Mouse (Mus musculus) heart, embryonic 14.5 days (tissue): ENCODE measurements around the gene Mlh1. TPM values are rescaled to one million over a fixed set of nuclear protein-coding genes. Genes with fewer than 3 reads are reported as not detected.

ENCODE experiments used
- ATAC-seq: fragments of 200-750 bp; cut with Nextera tagmentation; 2 replicates; pipeline ENCODE4 v1.8.0; 2017; ENCODE audit warnings: low read depth, moderate TSS enrichment; ENCODE audit not compliant: insufficient number of reproducible peaks, insufficient read depth, low FRiP score
- H3K27ac ChIP-seq, 2 experiments: fragments of 200-500 bp in 1 of 2; fragments of 300-500 bp in 1 of 2; sonication (generic) in 1 of 2; replicated peaks in 1 of 2; 2 replicates each; pipeline ENCODE4 v1.5.1; 2012 to 2014; ENCODE audit warnings: low read depth in 2 of 2, low read length in 2 of 2, control low read depth in 1 of 2, mild to moderate bottlenecking in 1 of 2, mixed read lengths in 1 of 2; ENCODE audit not compliant: control insufficient read depth in 1 of 2, insufficient read depth in 1 of 2
- H3K27me3 ChIP-seq: fragments of 300-500 bp; sonication (generic); 2 replicates; pipeline ENCODE4 v1.6.1; 2014; ENCODE audit warnings: mild to moderate bottlenecking, low read length, control low read depth; ENCODE audit not compliant: control insufficient read depth, insufficient read depth
- H3K36me3 ChIP-seq: fragments of 300-500 bp; sonication (generic); 2 replicates; pipeline ENCODE4 v1.6.1; 2014; ENCODE audit warnings: mild to moderate bottlenecking, control low read depth, low read length, mixed read lengths; ENCODE audit not compliant: control insufficient read depth, insufficient read depth
- H3K4me1 ChIP-seq, 2 experiments: fragments of 200-500 bp in 1 of 2; fragments of 300-500 bp in 1 of 2; sonication (generic) in 1 of 2; 2 replicates each; pipeline ENCODE4 v1.6.1; 2012 to 2014; ENCODE audit warnings: low read length in 2 of 2, control low read depth in 1 of 2, mixed read lengths in 1 of 2; ENCODE audit not compliant: control insufficient read depth in 2 of 2, insufficient read depth in 2 of 2
- H3K4me2 ChIP-seq: fragments of 300-500 bp; sonication (generic); 2 replicates; pipeline ENCODE4 v1.6.1; 2014; ENCODE audit warnings: mild to moderate bottlenecking, low read length
- H3K4me3 ChIP-seq, 2 experiments: fragments of 200-500 bp in 1 of 2; fragments of 300-500 bp in 1 of 2; sonication (generic) in 1 of 2; 2 replicates each; pipeline ENCODE4 v1.5.1; 2012 to 2014; ENCODE audit warnings: low read length in 2 of 2, mild to moderate bottlenecking in 2 of 2, control low read depth in 1 of 2, low read depth in 1 of 2, moderate library complexity in 1 of 2; ENCODE audit not compliant: control insufficient read depth in 1 of 2, insufficient read depth in 1 of 2
- H3K9ac ChIP-seq: fragments of 300-500 bp; sonication (generic); 2 replicates; pipeline ENCODE4 v1.6.1; 2014; ENCODE audit warnings: mild to moderate bottlenecking, low read length
- H3K9me3 ChIP-seq: fragments of 300-500 bp; sonication (generic); 2 replicates; pipeline ENCODE4 v1.6.1; 2016; ENCODE audit warnings: low read length, control low read depth; ENCODE audit not compliant: control insufficient read depth
- WGBS: fragments of 180-500 bp; shearing (Covaris S2); extraction: QIAGEN DNeasy Blood & Tissue Kit; methylation state at CpG from one replicate; pipeline ENCODE4 v1.1.7; 2014; 5-methylcytosine and 5-hydroxymethylcytosine counted together
- polyA plus RNA-seq: library from polyadenylated mRNA; unstranded; fragments of >200 nt; fragmentation: Nextera tagmentation; extraction: Ambion mirVana; gene quantifications from 2 replicates; pipeline ENCODE4 v1.2.1, GENCODE M21; 2014

Gene Mlh1
- polyA plus RNA-seq, 1 experiment from 2014 or later = 34.1 TPM

DNA sequence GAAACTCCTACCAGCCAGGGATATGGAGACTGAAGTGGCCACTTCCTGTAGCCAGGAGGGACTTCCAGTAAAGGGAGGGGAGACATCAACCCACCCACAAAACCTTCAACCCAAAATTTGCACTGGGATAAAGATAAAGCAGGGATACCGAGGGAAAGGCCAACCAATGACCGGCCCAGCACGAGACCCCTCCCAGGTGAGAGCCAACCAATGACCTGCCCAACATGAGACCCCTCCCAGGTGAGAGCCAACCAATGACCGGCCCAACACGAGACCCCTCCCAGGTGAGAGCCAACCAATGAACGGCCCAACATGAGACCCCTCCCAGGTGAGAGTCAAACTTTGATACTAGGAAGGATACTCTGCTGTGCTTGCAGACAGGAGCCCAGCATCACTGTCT lies 23.3 kb upstream of the Mlh1 start:
- Histone ChIP-seq H3K27ac (no peak overlapping the region), H3K4me3 (no peak overlapping the region), H3K4me1 (no peaks in the 10 kb centered on the region), H3K36me3 (no peaks in the 10 kb centered on the region), H3K27me3 (no peaks in the 10 kb centered on the region), H3K9me3 (no peaks in the 10 kb centered on the region), H3K9ac (no peak overlapping the region), H3K4me2 (no peak overlapping the region)
- 88% methylated on average over 6 of the region's 6 CpGs for WGBS
- no peak for ATAC-seq

- WGBS = 80% methylated on average over 4 of the region's 4 CpGs
- Histone ChIP-seq H3K27ac (no peak overlapping the region), H3K9ac (no peak overlapping the region), H3K36me3 (no peaks in the 10 kb centered on the region), H3K9me3 (no peaks in the 10 kb centered on the region), H3K4me3 (no peak overlapping the region), H3K27me3 (no peaks in the 10 kb centered on the region), H3K4me1 (peaks cover 0 to 2% of the 10 kb centered on the region in 2 experiments; a peak in 1 of 4 replicates), H3K4me2 (no peak overlapping the region)
- no peak for ATAC-seq
Measured at GRCm38 (mm10) chr9:111293234-111293633, 21.6 kb upstream of the Mlh1 start.

DNA sequence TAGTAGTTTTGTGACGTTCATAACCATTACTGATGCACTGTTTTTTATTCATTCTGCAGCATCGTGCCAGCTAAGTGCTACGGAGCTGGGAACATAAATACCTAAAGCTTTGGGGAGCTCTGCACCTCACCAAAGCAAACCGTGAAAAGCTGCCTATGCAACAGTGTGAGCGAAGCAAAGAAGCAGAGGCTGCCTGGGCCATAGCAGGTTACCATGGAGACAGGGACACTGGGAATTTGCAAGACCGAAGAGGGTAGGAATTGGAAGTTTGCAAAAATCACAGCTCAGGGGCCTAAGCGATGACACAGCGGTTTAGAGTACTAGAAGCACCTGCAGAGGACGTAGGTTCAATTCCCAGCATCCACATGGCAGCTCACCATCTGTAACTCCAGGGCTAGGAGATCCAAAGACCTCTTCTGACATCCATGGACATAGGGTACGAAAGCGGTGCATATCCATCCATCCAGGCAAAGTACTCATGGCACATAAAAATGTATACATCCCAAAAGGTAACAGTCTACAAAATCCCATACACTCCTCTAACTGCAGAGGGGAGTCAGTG lies 19.0 kb upstream of the Mlh1 start:
- no peaks in the 10 kb centered on the region for H3K27me3 ChIP-seq
- H3K36me3 ChIP-seq = no peaks in the 10 kb centered on the region
- no peaks in the 10 kb centered on the region; the same call in 1 of the 2 replicates for H3K9me3 ChIP-seq
- no peak overlapping the region for H3K9ac ChIP-seq
- H3K4me2 ChIP-seq = no peak overlapping the region
- ATAC-seq = no peak
- 77% methylated on average over 11 of the region's 11 CpGs for WGBS
- no peak overlapping the region for H3K27ac ChIP-seq
- no peak overlapping the region for H3K4me3 ChIP-seq
- H3K4me1 ChIP-seq = peaks cover 2% of the 10 kb centered on the region in 2 experiments; a peak in 3 of 4 replicates

- ATAC-seq = no peak
- Histone ChIP-seq H3K4me3 (no peak overlapping the region), H3K9ac (no peak overlapping the region), H3K4me2 (peak overlapping the region; percentile 43), H3K36me3 (no peaks in the 10 kb centered on the region), H3K9me3 (no peaks in the 10 kb centered on the region; the same call in 1 of the 2 replicates), H3K27me3 (no peaks in the 10 kb centered on the region), H3K4me1 (peaks cover 3 to 5% of the 10 kb centered on the region in 2 experiments; a peak in 3 of 4 replicates), H3K27ac (no peak overlapping the region)
- 13% methylated on average over 21 of the region's 21 CpGs for WGBS
Measured at GRCm38 (mm10) chr9:111289832-111290339, 18.3 kb upstream of the Mlh1 start.

DNA sequence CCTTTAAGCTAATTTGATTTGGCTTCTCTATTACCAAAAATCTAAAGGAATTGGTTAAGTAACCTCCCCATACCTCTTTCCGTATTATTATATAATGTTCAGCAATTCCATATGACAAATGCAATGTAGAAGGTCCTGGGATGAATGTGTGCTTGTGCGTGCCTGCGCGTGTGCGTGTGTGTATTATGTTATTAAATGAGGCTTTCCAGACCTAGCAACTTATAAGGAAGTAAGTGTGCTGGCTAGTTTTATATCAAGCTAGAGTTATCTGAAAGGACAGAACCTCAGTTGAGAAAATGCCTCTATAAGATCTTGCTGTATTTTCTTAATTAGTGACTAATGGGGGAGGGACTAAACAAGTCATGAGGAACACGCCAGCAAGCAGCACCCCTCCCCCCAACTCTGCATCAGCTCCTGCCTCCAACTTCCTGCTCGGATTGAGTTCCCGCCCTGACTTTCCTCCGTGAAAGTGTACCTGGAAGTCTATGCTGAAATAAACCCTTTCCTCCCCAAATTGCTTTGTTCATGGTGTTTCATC lies 17.8 kb upstream of the Mlh1 start:
- Histone ChIP-seq H3K27ac (no peak overlapping the region), H3K9ac (no peak overlapping the region), H3K9me3 (no peaks in the 10 kb centered on the region; the same call in 1 of the 2 replicates), H3K4me1 (peaks cover 3 to 5% of the 10 kb centered on the region in 2 experiments; a peak in 3 of 4 replicates), H3K27me3 (no peaks in the 10 kb centered on the region), H3K4me2 (peak overlapping the region; percentile 43), H3K4me3 (no peak overlapping the region), H3K36me3 (no peaks in the 10 kb centered on the region)
- no peak for ATAC-seq
- 51% methylated on average over 9 of the region's 9 CpGs for WGBS

DNA sequence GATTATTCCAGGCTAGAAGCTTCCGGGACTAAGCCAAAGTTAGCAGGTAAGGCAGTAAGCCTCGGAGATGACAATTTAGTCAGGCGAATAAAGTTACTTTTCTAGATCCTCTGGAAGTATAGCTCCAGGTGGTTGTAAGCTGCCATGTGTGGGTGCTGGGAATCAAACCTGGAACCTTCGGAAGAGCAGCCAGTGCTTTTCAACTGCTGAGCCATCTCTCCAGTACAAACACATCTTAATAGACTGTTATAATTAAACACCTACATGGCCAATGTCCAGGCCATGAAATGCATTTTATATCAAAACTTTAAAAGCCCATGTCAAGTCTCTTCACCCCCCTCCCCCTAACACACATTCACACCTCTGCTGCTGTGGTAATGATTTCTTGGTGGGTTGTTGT lies 16.4 kb upstream of the Mlh1 start:
- Histone ChIP-seq H3K27ac (no peak overlapping the region), H3K4me2 (no peak overlapping the region), H3K4me3 (no peak overlapping the region), H3K9me3 (no peaks in the 10 kb centered on the region; the same call in 1 of the 2 replicates), H3K9ac (no peak overlapping the region), H3K27me3 (no peaks in the 10 kb centered on the region), H3K4me1 (peaks cover 3 to 5% of the 10 kb centered on the region in 2 experiments; a peak in 3 of 4 replicates), H3K36me3 (no peaks in the 10 kb centered on the region)
- ATAC-seq = no peak
- WGBS = 92% methylated on average over 4 of the region's 4 CpGs

DNA sequence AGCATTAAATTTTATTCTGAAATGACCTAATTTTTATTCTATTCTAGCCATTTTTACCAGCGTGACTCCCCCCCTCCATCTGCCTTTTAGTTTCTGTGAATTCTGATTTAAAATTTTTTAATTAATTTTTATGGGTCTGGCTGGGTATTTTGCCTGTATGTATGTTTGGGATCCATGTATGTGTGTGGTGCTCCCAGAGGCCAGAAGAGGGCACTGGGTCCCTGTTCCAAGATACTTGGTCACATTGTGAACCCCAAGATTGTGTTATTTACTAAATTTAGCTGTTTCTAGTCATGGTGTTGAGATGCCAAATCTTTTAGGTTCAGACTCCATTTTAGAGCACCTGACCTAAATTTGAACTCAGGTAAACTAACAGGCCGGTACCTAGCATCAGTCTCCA lies 14.9 kb upstream of the Mlh1 start:
- Histone ChIP-seq H3K27me3 (no peaks in the 10 kb centered on the region), H3K27ac (no peak overlapping the region), H3K4me3 (no peak overlapping the region), H3K4me1 (peaks cover 3 to 10% of the 10 kb centered on the region in 2 experiments; a peak in 3 of 4 replicates), H3K9ac (no peak overlapping the region), H3K4me2 (no peak overlapping the region), H3K9me3 (no peaks in the 10 kb centered on the region; the same call in 1 of the 2 replicates), H3K36me3 (no peaks in the 10 kb centered on the region)
- ATAC-seq = no peak
- WGBS = 70% methylated on average over 2 of the region's 2 CpGs
